Mouse (Mus musculus): Measurements from ENCODE around the gene Cpt1a. TPM values are rescaled to one million over a fixed set of nuclear protein-coding genes. Genes with fewer than 3 reads are reported as not detected.
A peak's percentile ranks its signal among the peaks of the same experiment; 100 is the strongest.

The Cpt1a gene
- total and polyA plus RNA-seq, 2 experiments: 162 to 182 TPM

GRCm38 (mm10) chr19:3375945-3376495 lies 53.9 kb downstream of the Cpt1a start:
- DNase-seq (ENCODE audit: extremely low read depth, low read depth, low spot score): no peak
- Histone ChIP-seq H3K9ac (ENCODE audit: low read depth, low read length) (no peak overlapping the region), H3K79me2 (ENCODE audit: control insufficient read depth, insufficient read depth, low read length) (no peaks in the 10 kb centered on the region), H3K36me3 (ENCODE audit: control insufficient read depth, insufficient read depth, low read length) (peaks cover 85% of the 10 kb centered on the region), H3K4me3 (ENCODE audit: insufficient read depth, low read depth, low read length) (no peak overlapping the region), H3K4me1 (ENCODE audit: control insufficient read depth, insufficient read depth, low read length) (no peaks in the 10 kb centered on the region), H3K27me3 (ENCODE audit: control insufficient read depth, insufficient read depth, low read length) (no peaks in the 10 kb centered on the region), H3K27ac (replicated peaks; ENCODE audit: insufficient read depth, low read depth, low read length) (peak overlapping the region; percentile 18; the same call in 1 of the 2 replicates)
- WGBS: 79% methylated on average over 7 of the region's 7 CpGs
- TF ChIP-seq CTCF (IDR thresholded peaks at IDR 0.05; ENCODE audit: low read depth, low read length) (no peak), POLR2A (IDR thresholded peaks at IDR 0.05; ENCODE audit: extremely low read depth, insufficient read depth, low read length) (no peak)

DNA sequence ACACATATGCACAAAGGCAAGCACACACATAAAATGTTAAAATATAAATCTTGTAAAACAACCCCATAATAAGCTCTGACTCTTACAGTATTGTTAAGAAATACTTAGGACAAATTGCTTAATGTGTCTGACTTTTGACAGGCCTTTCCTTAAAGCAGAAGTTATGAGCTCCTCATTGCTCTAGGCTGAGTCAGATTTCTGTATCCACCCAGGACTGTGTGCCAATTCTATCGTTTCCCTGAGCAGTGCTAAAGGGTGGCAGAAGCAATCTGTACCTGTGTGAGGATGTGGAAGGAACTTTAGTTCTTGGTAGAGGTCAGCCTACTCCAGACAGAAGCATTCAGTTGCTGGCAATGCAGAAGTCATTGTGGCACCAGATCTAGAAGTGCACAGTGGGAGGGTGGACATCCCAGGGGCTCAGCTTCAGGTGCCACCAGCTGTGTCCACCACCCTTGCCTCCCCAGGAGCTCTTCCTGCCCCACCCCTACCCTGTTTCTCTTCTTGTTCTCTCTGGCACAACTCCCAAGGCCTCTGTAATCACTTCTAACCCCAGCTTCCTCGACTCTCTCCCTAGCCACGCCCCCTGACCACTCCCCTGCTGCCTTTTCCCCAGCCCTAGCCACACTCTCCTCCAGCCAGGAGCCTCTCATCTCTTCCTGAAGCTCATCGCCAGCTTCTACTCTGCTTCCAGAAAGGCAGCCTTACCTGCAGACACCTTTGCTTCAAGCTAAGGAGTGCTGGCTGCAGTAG lies 55.0 kb downstream of the Cpt1a start:
- Histone ChIP-seq H3K4me3 (ENCODE audit: insufficient read depth, low read depth, low read length) (no peak overlapping the region), H3K4me1 (ENCODE audit: control insufficient read depth, insufficient read depth, low read length) (no peaks in the 10 kb centered on the region), H3K36me3 (ENCODE audit: control insufficient read depth, insufficient read depth, low read length) (peaks cover 86% of the 10 kb centered on the region), H3K79me2 (ENCODE audit: control insufficient read depth, insufficient read depth, low read length) (no peaks in the 10 kb centered on the region), H3K27me3 (ENCODE audit: control insufficient read depth, insufficient read depth, low read length) (no peaks in the 10 kb centered on the region), H3K27ac (replicated peaks; ENCODE audit: insufficient read depth, low read depth, low read length) (peak overlapping the region; percentile 18; the same call in 1 of the 2 replicates), H3K9ac (ENCODE audit: low read depth, low read length) (no peak overlapping the region)
- WGBS: 43% methylated on average over 4 of the region's 4 CpGs
- DNase-seq (ENCODE audit: extremely low read depth, low read depth, low spot score): no peak
- TF ChIP-seq CTCF (IDR thresholded peaks at IDR 0.05; ENCODE audit: low read depth, low read length) (no peak), POLR2A (IDR thresholded peaks at IDR 0.05; ENCODE audit: extremely low read depth, insufficient read depth, low read length) (no peak)

- TF ChIP-seq POLR2A (IDR thresholded peaks at IDR 0.05; ENCODE audit: extremely low read depth, insufficient read depth, low read length) (no peak), CTCF (IDR thresholded peaks at IDR 0.05; ENCODE audit: low read depth, low read length) (no peak)
- Histone ChIP-seq H3K79me2 (ENCODE audit: control insufficient read depth, insufficient read depth, low read length) (no peaks in the 10 kb centered on the region), H3K36me3 (ENCODE audit: control insufficient read depth, insufficient read depth, low read length) (peaks cover 82% of the 10 kb centered on the region), H3K27ac (replicated peaks; ENCODE audit: insufficient read depth, low read depth, low read length) (0 out of 2 replicates have a peak overlapping the region, but pooled peaks have one; percentile 11), H3K4me3 (ENCODE audit: insufficient read depth, low read depth, low read length) (no peak overlapping the region), H3K4me1 (ENCODE audit: control insufficient read depth, insufficient read depth, low read length) (no peaks in the 10 kb centered on the region), H3K27me3 (ENCODE audit: control insufficient read depth, insufficient read depth, low read length) (no peaks in the 10 kb centered on the region), H3K9ac (ENCODE audit: low read depth, low read length) (no peak overlapping the region)
- DNase-seq (ENCODE audit: extremely low read depth, low read depth, low spot score): no peak
- WGBS: 86% methylated on average over 3 of the region's 3 CpGs
These were observed 56.5 kb downstream of the Cpt1a start for GRCm38 (mm10) chr19:3378614-3379013.

DNA sequence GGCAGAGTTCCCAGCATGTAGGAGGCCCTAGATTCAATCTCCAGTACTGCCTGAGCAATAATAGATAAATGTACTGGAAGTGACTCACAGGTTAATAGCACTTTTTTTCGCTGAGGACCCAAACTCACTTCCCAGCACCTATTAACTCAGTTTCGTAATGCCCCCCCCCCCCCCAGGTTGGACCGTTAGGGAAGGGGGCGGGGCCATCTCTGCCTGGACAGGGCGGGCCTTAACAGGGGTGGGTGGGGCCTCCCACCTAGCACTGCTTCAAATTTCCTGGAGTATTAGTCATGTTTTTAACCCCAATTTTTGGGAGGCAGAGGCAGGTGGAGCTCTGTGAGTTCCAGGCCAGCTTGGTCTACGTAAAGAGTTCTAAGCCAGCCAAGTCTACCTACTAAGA lies 65.9 kb downstream of the Cpt1a start:
- no peak for TF ChIP-seq POLR2A (IDR thresholded peaks at IDR 0.05; ENCODE audit: extremely low read depth, insufficient read depth, low read length)
- no peak for TF ChIP-seq CTCF (IDR thresholded peaks at IDR 0.05; ENCODE audit: low read depth, low read length)
- Histone ChIP-seq H3K27ac (replicated peaks; ENCODE audit: insufficient read depth, low read depth, low read length) (no peak overlapping the region), H3K27me3 (ENCODE audit: control insufficient read depth, insufficient read depth, low read length) (no peaks in the 10 kb centered on the region), H3K4me3 (ENCODE audit: insufficient read depth, low read depth, low read length) (no peak overlapping the region), H3K9ac (ENCODE audit: low read depth, low read length) (no peak overlapping the region), H3K79me2 (ENCODE audit: control insufficient read depth, insufficient read depth, low read length) (no peaks in the 10 kb centered on the region), H3K36me3 (ENCODE audit: control insufficient read depth, insufficient read depth, low read length) (peaks cover 31% of the 10 kb centered on the region), H3K4me1 (ENCODE audit: control insufficient read depth, insufficient read depth, low read length) (peaks cover 2% of the 10 kb centered on the region)
- WGBS: 52% methylated on average over 6 of the region's 6 CpGs
- no peak for DNase-seq (ENCODE audit: extremely low read depth, low read depth, low spot score)

DNA sequence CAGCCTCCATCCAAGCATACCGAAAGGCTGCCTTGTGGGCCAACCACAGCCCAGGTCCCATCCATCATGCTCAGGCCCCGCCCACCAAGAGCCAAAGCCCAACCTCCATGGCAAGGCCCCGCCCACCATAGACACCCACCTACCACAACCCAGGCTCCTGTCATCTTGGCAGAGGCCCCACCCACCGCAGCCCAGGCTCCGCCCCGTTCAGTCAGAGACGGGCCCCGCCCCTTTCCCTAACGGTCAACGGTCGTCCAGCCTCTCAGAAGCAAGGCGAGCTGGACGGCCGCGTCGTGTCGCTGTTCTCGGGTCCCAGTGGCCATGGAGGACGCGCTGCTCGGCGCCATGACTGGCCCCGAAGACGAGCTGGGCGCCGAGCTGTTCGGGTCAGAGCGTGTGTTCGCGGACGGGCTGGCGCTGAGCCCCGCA lies 66.5 kb downstream of the Cpt1a start, which contains the start of gene Tesmin:
Gene Tesmin, plus strand, starts transcription at position 229 of the 429 bp plus-strand sequence.
- TF ChIP-seq CTCF (IDR thresholded peaks at IDR 0.05; ENCODE audit: low read depth, low read length) (peak; percentile 56), POLR2A (IDR thresholded peaks at IDR 0.05; ENCODE audit: extremely low read depth, insufficient read depth, low read length) (peak; percentile 56; the same call in 1 of the 2 replicates)
- H3K9ac ChIP-seq (ENCODE audit: low read depth, low read length): peak within 1 kb of the TSS; percentile 68
- H3K27me3 ChIP-seq (ENCODE audit: control insufficient read depth, insufficient read depth, low read length): no peaks in the 10 kb centered on the region
- DNase-seq (ENCODE audit: extremely low read depth, low read depth, low spot score): peak; percentile 82
- H3K79me2 ChIP-seq (ENCODE audit: control insufficient read depth, insufficient read depth, low read length): no peaks in the 10 kb centered on the region
- 1% methylated on average over 33 of the region's 33 CpGs for WGBS
- peak within 1 kb of the TSS; percentile 61 for H3K27ac ChIP-seq (replicated peaks; ENCODE audit: insufficient read depth, low read depth, low read length)
- peaks cover 29% of the 10 kb centered on the region for H3K36me3 ChIP-seq (ENCODE audit: control insufficient read depth, insufficient read depth, low read length)
- H3K4me3 ChIP-seq (ENCODE audit: insufficient read depth, low read depth, low read length): peak within 1 kb of the TSS; percentile 48
- peaks cover 2% of the 10 kb centered on the region for H3K4me1 ChIP-seq (ENCODE audit: control insufficient read depth, insufficient read depth, low read length)
